Mouse (Mus musculus) stomach, embryonic 15.5 days (tissue): ENCODE results near the gene Ndufab1. TPM values are rescaled to one million over a fixed set of nuclear protein-coding genes. Genes with fewer than 3 reads are reported as not detected.

Source experiments
- ATAC-seq: fragments of 200-750 bp; cut with Nextera tagmentation; 2 replicates; pipeline ENCODE4 v1.8.0; 2017; ENCODE audit warnings: low read depth, moderate number of reproducible peaks, moderate TSS enrichment; ENCODE audit not compliant: insufficient read depth, low FRiP score
- H3K27ac ChIP-seq: fragments of 300-500 bp; sonication (generic); 2 replicates; pipeline ENCODE4 v1.5.1; 2015; ENCODE audit warnings: mild to moderate bottlenecking, inconsistent platforms
- H3K27me3 ChIP-seq: fragments of 300-500 bp; sonication (generic); replicated peaks from 2 replicates; pipeline ENCODE4 v1.6.1; 2015; ENCODE audit warnings: inconsistent platforms
- H3K36me3 ChIP-seq: fragments of 300-500 bp; sonication (generic); 2 replicates; pipeline ENCODE4 v1.6.1; 2015; ENCODE audit warnings: inconsistent platforms
- H3K4me1 ChIP-seq: fragments of 300-500 bp; sonication (generic); 2 replicates; pipeline ENCODE4 v1.6.1; 2015; ENCODE audit warnings: inconsistent platforms
- H3K4me2 ChIP-seq: fragments of 300-500 bp; sonication (generic); 2 replicates; pipeline ENCODE4 v1.6.1; 2015; ENCODE audit warnings: mild to moderate bottlenecking, inconsistent platforms
- H3K4me3 ChIP-seq: fragments of 300-500 bp; sonication (generic); replicated peaks from 2 replicates; pipeline ENCODE4 v1.5.1; 2015; ENCODE audit warnings: inconsistent platforms
- H3K9ac ChIP-seq: fragments of 300-500 bp; sonication (generic); 2 replicates; pipeline ENCODE4 v1.6.1; 2015; ENCODE audit warnings: inconsistent platforms
- H3K9me3 ChIP-seq: fragments of 300-500 bp; sonication (generic); 2 replicates; pipeline ENCODE4 v1.6.1; 2016; ENCODE audit warnings: inconsistent platforms
- WGBS: fragments of 180-500 bp; shearing (Covaris S2); methylation state at CpG from one replicate; pipeline ENCODE4 v1.1.7; 2015; 5-methylcytosine and 5-hydroxymethylcytosine counted together
- polyA plus RNA-seq: library from polyadenylated mRNA; unstranded; fragments of >200 nt; fragmentation: Nextera tagmentation; extraction: Ambion mirVana; gene quantifications from 2 replicates; pipeline ENCODE4 v1.2.1, GENCODE M21; 2015

Ndufab1 gene
- polyA plus RNA-seq, 1 experiment from 2014 or later, result 708 TPM

DNA sequence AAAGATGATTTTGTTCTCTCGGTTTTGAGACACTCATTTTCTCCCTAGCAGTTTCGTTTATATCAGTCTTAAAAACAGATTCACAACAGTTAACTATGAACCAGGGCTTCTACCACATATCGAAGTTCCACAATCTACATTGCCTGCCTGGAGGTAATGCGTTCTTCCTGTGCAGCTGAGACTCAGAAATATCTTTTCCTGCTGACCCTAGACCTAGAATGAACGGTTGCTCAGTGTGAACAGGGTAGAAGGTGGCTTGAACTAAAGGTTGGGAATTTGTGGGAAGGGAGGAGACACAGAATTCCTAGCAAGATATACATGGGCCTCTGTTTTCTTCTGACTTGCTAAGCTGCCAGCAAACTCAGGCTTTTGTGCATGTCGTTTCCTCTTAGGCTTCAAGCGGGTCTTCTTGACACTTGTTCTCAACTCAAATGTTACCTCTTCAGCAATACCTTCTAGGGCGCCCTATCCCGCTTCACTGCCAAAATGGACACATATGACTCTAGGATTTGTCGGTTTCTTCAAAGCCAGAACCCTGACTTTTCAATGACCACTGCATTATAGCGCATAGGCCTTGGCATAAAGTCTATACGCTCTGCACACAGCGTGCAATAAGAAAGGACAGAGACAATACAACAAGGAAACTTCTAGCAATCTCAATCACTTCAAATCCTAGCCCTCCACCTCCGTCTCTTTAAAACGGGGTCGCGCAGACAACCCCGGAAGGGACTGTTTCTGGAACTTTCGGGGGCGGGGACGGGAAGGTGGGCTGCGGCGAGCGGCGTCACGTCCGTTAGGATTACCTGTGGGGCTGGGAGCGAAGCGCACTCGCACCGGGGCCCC lies 35.4 kb downstream of the Ndufab1 start:
- peak overlapping the region; percentile 74; the same call in 1 of the 2 replicates for H3K9ac ChIP-seq
- peak overlapping the region; percentile 61 for H3K4me2 ChIP-seq
- ATAC-seq, result no peak; the same call in 1 of the 2 replicates
- no peaks in the 10 kb centered on the region for H3K27me3 ChIP-seq
- H3K27ac ChIP-seq, result peak overlapping the region; percentile 97
- H3K9me3 ChIP-seq, result no peaks in the 10 kb centered on the region
- peak overlapping the region; percentile 72 for H3K4me3 ChIP-seq
- H3K4me1 ChIP-seq, result peaks cover 16% of the 10 kb centered on the region
- peaks cover 9% of the 10 kb centered on the region; the same call in 1 of the 2 replicates for H3K36me3 ChIP-seq
- WGBS, result 12% methylated on average over 31 of the region's 31 CpGs

DNA sequence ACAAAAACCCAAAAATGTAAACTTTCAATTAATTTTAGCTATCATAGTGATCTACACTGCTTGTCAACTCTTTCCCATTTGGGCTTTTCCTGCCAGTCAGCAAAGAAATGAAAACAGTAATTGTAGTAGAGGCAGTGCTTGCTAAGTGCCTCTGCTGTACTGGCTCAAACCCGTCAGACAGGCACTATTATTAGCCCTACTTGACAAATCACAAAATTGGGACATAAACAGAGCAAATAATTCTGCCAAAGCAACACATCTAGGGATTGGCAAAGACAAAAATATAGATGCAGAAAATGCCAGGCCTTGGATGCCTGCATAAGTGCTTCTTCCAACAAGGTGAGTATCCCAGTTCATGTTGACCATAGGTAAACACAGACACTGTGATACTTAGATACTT lies 36.0 kb downstream of the Ndufab1 start:
- Histone ChIP-seq H3K9me3 (no peaks in the 10 kb centered on the region), H3K4me1 (peaks cover 16% of the 10 kb centered on the region), H3K9ac (no peak overlapping the region), H3K4me2 (peak overlapping the region; percentile 61), H3K27me3 (no peaks in the 10 kb centered on the region), H3K36me3 (peaks cover 9% of the 10 kb centered on the region; the same call in 1 of the 2 replicates), H3K27ac (peak overlapping the region; percentile 6; the same call in 1 of the 2 replicates), H3K4me3 (peak overlapping the region; percentile 72)
- ATAC-seq, result no peak
- WGBS, result 51% methylated on average over 1 of the region's 1 CpGs

DNA sequence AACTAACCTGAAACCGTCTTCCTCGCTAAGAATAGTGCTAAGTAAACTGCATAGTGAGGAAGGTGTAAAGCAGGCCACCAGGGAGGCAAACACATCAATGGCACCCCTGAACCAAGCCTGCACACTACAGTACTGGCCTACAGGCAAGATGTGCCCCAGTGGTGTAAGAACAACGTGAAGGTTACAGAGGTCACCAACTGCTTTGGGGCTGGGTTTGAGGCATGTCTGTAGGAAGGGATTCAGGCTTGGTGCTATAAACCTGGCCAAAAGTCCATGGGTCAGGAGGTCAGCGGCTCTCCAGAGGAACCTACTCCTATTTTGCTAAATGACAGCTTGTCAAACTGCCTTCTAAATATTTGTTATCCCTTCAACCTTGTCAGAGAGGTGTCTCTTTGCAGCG lies 45.1 kb downstream of the Ndufab1 start:
- ATAC-seq, result no peak
- H3K4me3 ChIP-seq, result no peak overlapping the region
- H3K27ac ChIP-seq, result no peak overlapping the region
- 86% methylated on average over 5 of the region's 5 CpGs for WGBS
- H3K36me3 ChIP-seq, result peaks cover 18% of the 10 kb centered on the region; the same call in 1 of the 2 replicates
- no peak overlapping the region for H3K9ac ChIP-seq
- no peaks in the 10 kb centered on the region for H3K4me1 ChIP-seq
- no peaks in the 10 kb centered on the region for H3K27me3 ChIP-seq
- H3K4me2 ChIP-seq, result no peak overlapping the region
- no peaks in the 10 kb centered on the region for H3K9me3 ChIP-seq

DNA sequence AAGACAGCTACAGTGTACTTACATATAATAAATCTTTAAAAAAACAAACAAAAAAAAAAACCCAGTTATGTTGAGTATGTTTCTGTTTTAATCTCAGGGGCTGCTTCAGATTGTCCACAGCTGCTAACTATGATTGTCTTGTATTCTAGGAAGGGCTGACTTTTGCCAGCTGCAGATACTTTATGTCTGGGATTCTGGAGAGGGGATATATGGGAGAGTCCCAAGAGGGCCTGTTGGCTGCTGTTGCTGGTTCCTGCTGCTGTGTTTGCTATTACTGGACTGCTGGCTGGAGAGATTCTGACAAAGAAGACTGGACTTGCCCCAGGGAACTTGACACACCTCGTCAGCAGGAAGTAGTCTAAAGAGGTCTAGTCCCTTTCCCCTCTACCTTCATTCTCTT lies 50.9 kb downstream of the Ndufab1 start:
- no peak for ATAC-seq
- Histone ChIP-seq H3K27me3 (no peaks in the 10 kb centered on the region), H3K4me1 (no peaks in the 10 kb centered on the region), H3K4me2 (no peak overlapping the region), H3K9me3 (no peaks in the 10 kb centered on the region), H3K4me3 (no peak overlapping the region), H3K9ac (no peak overlapping the region), H3K36me3 (peaks cover 11% of the 10 kb centered on the region), H3K27ac (peak overlapping the region; percentile 31; the same call in 1 of the 2 replicates)
- WGBS, result 80% methylated on average over 1 of the region's 1 CpGs

DNA sequence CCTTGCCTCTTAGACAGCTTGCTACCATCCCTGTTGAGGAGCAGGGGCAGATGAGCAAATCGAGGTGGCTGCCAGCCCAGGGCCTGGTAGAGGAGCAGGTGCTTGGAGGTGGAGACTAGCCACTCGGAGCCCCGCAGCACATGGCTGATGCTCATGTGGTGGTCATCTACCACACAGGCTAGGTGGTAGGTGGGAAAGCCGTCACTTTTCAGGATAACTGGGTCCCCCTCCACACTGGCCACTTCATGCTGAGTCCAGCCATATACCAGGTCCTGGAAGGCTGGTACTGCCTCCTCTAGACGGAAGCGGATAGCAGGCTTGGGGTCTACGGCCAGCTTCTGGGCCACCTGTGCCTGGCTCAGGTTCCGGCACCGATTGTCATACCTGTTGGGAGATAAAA lies 53.5 kb downstream of the Ndufab1 start:
- Histone ChIP-seq H3K9ac (no peak overlapping the region), H3K4me1 (no peaks in the 10 kb centered on the region), H3K27ac (no peak overlapping the region), H3K4me3 (no peak overlapping the region), H3K36me3 (peaks cover 8% of the 10 kb centered on the region), H3K9me3 (no peaks in the 10 kb centered on the region), H3K4me2 (no peak overlapping the region), H3K27me3 (no peaks in the 10 kb centered on the region)
- 92% methylated on average over 9 of the region's 9 CpGs for WGBS
- no peak for ATAC-seq

DNA sequence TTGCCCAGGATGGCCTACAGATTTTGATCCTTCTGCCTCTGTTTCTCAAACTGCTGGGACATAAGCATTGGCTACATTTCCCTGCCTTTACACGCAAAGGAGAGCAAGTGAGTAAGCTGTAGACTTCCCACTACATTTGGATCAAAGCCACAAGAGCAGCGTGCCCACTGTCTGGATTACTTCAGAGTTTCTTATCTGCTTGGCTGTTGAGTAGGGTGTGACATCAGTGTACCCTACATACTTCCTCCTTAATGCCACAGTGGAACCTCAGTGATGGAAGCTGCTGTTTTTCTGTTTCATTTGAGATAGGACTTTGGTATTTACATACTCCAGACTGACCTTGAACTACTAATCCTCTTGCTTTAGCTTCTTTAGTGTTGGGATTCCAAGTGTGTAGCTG lies 54.9 kb downstream of the Ndufab1 start:
- Histone ChIP-seq H3K27ac (0 out of 2 replicates have a peak overlapping the region, but pooled peaks have one; percentile 3), H3K4me3 (no peak overlapping the region), H3K9ac (no peak overlapping the region), H3K4me1 (no peaks in the 10 kb centered on the region), H3K9me3 (no peaks in the 10 kb centered on the region), H3K36me3 (peaks cover 8% of the 10 kb centered on the region), H3K4me2 (no peak overlapping the region), H3K27me3 (no peaks in the 10 kb centered on the region)
- ATAC-seq, result no peak
- WGBS, result 69% methylated on average over 2 of the region's 2 CpGs

DNA sequence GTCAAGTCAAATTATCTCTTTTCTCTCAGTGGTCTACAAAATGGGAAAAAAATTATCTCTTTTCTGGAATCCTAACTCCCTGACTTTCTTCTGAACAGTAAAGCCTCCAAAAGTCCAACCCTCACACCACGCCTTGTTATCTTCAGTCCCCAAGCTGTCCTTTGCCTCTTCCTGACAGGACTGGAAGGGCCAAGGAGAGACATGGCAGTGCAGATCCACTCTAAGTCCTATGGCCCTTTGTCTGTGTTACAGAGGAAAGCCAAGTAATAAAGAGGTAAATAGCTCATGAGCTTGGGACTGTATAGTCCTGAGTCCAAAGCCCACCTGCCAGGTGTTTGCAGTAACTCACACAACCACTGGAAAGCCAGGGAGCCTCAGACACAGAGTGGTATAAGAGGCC lies 56.0 kb downstream of the Ndufab1 start:
- peak overlapping the region; percentile 45; the same call in 1 of the 2 replicates for H3K27ac ChIP-seq
- H3K4me3 ChIP-seq, result no peak overlapping the region
- H3K4me2 ChIP-seq, result no peak overlapping the region
- WGBS, result 80% methylated on average over 1 of the region's 1 CpGs
- H3K36me3 ChIP-seq, result peaks cover 8% of the 10 kb centered on the region; the same call in 1 of the 2 replicates
- no peaks in the 10 kb centered on the region for H3K27me3 ChIP-seq
- no peak for ATAC-seq
- H3K9me3 ChIP-seq, result no peaks in the 10 kb centered on the region
- H3K4me1 ChIP-seq, result no peaks in the 10 kb centered on the region
- no peak overlapping the region for H3K9ac ChIP-seq

DNA sequence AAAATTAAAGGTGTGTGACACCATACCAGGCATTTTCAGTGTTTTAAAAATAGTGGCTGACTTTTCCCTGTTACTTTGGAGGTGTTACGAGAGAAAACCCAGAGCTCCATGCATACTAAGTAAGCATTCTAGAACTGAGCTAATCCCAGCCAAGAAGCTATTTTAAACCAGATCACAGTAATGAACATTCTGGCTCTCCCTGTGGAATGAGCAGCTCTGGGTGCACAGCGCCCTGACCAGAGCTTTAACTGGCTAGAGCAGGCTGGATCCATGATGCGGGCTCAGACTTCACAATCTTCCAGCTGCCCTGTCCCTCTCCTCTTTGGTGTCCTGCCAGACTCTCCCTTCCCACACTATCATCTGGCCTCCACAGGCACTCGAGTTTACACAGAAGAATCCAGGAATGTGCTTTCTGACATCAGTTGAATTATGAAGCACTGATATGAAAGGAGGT lies 56.5 kb downstream of the Ndufab1 start:
- peak overlapping the region; percentile 45; the same call in 1 of the 2 replicates for H3K27ac ChIP-seq
- ATAC-seq, result peak; percentile 37; the same call in 1 of the 2 replicates

DNA sequence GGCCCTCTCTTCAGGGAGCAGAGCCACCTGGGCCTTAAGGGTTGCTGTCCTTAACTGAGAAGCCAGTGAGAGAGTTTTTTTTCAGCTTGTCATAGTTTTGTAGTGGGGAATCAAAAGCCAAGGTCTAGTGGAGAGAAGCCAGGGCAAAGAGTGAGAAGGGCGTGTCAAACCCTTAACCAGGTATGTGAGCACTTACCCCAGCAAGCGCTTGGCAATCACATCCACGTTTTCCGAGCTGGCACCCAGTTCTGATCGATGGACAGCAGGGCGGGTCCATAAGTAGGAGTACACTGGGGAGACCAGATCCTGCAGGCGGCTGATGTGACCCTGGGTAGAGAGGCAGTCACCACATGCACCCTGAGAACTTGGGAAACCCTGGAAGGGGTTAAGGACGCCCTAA lies 57.6 kb downstream of the Ndufab1 start:
- H3K4me3 ChIP-seq, result no peak overlapping the region
- H3K4me2 ChIP-seq, result no peak overlapping the region
- H3K9me3 ChIP-seq, result no peaks in the 10 kb centered on the region
- H3K36me3 ChIP-seq, result peaks cover 8% of the 10 kb centered on the region; the same call in 1 of the 2 replicates
- H3K27ac ChIP-seq, result no peak overlapping the region
- no peaks in the 10 kb centered on the region for H3K4me1 ChIP-seq
- WGBS, result 85% methylated on average over 8 of the region's 8 CpGs
- ATAC-seq, result no peak
- H3K27me3 ChIP-seq, result no peaks in the 10 kb centered on the region
- H3K9ac ChIP-seq, result no peak overlapping the region

More for the DNA sequence above, 56.5 kb downstream of the Ndufab1 start:
- Histone ChIP-seq H3K4me1 (no peaks in the 10 kb centered on the region), H3K9ac (no peak overlapping the region), H3K9me3 (no peaks in the 10 kb centered on the region), H3K4me3 (no peak overlapping the region), H3K27me3 (no peaks in the 10 kb centered on the region), H3K36me3 (peaks cover 8% of the 10 kb centered on the region; the same call in 1 of the 2 replicates), H3K4me2 (no peak overlapping the region)
- 72% methylated on average over 4 of the region's 4 CpGs for WGBS

Other genes with a start within 250 kb of the Ndufab1 start
- gene Scnn1b, start 236.8 kb downstream of the Ndufab1 start, polyA plus RNA-seq, result 0.41 and 0.55 TPM in 2 replicates
- gene Cog7, start 120.2 kb downstream of the Ndufab1 start, polyA plus RNA-seq, result 21.2 and 25.0 TPM in 2 replicates
- gene Gga2, start 80.7 kb downstream of the Ndufab1 start, polyA plus RNA-seq, result 87.9 and 107 TPM in 2 replicates
- 60.2 and 63.2 TPM in 2 replicates for gene Ubfd1, start 34.7 kb downstream of the Ndufab1 start, polyA plus RNA-seq
- 17.5 and 18.4 TPM in 2 replicates for gene Ears2, start 34.6 kb downstream of the Ndufab1 start, polyA plus RNA-seq
- gene Palb2, start 31.1 kb upstream of the Ndufab1 start, polyA plus RNA-seq, result 13.8 and 14.7 TPM in 2 replicates
- 115 and 118 TPM in 2 replicates for gene Dctn5, start 31.2 kb upstream of the Ndufab1 start, polyA plus RNA-seq
- gene Plk1, start 57.6 kb upstream of the Ndufab1 start, polyA plus RNA-seq, result 106 and 121 TPM in 2 replicates
- gene Ern2, start 84.3 kb upstream of the Ndufab1 start, polyA plus RNA-seq, result 14.5 and 18.0 TPM in 2 replicates
- 1.8 and 2.2 TPM in 2 replicates for gene Chp2, start 117.6 kb upstream of the Ndufab1 start, polyA plus RNA-seq
- gene Prkcb, start 186.9 kb upstream of the Ndufab1 start, polyA plus RNA-seq, result 14.3 and 17.3 TPM in 2 replicates